Mouse (Mus musculus): ENCODE data around the gene Ankrd36. TPM values are rescaled to one million over a fixed set of nuclear protein-coding genes. Genes with fewer than 3 reads are reported as not detected.
"Not testable (repeated sequence)": the region's sequence is repeated elsewhere in the genome, so short reads cannot be mapped to it uniquely, and the experiment has no call there.

Ankrd36 gene
- polyA plus RNA-seq, 1 experiment = 0.19 TPM

DNA sequence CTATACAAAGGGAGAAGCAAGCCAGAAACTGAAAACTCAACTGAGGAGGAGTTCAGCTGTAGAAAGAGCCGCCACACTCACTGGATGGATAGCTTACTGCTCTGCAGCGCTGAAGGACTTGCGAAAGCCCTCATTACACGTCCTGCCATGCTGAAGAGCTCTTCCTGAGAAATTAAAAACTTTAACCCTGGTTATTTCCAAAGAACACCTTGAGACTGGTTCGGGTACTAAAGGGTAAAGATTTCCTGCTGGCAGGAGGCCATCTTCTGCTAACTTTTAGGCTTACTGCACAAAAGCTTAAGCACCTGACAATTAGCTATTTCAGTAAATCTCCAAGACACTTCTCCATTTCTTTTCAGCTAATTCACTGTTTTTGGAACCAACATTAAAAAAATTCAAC is 39.3 kb upstream of the Ankrd36 start:
- no peaks in the 10 kb centered on the region for H3K27me3 ChIP-seq (replicated peaks)
- TF ChIP-seq FLI1 (IDR thresholded peaks at IDR 0.05; ENCODE audit: low read length) (no peak), GATA1 (IDR thresholded peaks at IDR 0.05; ENCODE audit: borderline replicate concordance, low read length) (no peak)

DNA sequence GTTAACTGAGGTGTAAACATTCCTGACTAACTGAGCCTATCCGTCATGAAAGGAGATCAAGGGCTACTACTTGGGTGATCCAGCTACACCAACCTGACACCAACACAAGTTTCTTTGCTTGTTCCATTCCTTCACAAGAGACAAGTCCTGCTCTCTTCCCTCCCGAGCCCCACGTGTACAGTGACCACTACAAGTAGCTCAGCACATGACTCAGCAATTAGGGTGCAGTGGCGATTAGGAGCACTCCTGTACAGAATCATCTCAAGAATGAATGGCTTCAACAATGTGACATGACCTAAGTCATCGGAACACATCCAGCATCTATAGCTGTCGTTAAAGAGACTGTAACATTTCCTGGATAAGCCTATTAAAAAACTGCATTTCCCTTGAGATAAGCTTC is 38.8 kb upstream of the Ankrd36 start:
- Histone ChIP-seq H3K27me3 (replicated peaks) (no peaks in the 10 kb centered on the region), H3K9me3 (no peaks in the 10 kb centered on the region), H3K36me3 (replicated peaks; ENCODE audit: low read length) (peaks cover 96% of the 10 kb centered on the region), H3K4me1 (peaks cover 42% of the 10 kb centered on the region), H3K4me3 (replicated peaks) (peak overlapping the region; percentile 25)
- TF ChIP-seq GATA1 (IDR thresholded peaks at IDR 0.05; ENCODE audit: borderline replicate concordance, low read length) (no peak), FLI1 (IDR thresholded peaks at IDR 0.05; ENCODE audit: low read length) (no peak)

More for the DNA sequence above, 39.3 kb upstream of the Ankrd36 start:
- Histone ChIP-seq H3K4me3 (replicated peaks) (no peak overlapping the region), H3K36me3 (replicated peaks; ENCODE audit: low read length) (peaks cover 100% of the 10 kb centered on the region), H3K9me3 (no peaks in the 10 kb centered on the region), H3K4me1 (peaks cover 45% of the 10 kb centered on the region)

DNA sequence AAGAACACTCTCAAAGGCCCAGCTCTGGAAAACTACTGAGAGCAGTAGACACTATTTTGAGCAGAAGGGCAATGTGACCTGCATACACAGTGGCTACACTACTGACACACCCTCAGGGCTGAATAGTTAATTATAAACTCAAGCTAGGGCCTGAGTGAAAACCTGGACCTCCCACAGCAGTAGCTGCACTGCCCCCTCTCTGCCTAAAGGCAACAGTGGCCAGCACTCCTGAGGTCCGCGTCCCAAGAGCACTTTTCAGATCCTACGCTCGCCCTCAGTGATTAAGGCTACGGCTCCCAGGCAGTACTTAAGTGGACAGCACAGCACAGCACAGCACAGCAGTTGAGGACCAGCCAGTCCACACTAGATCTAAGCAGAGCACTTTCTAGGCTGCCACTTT is 36.4 kb upstream of the Ankrd36 start:
- Histone ChIP-seq H3K4me1 (peaks cover 38% of the 10 kb centered on the region), H3K4me3 (replicated peaks) (no peak overlapping the region), H3K36me3 (replicated peaks; ENCODE audit: low read length) (peaks cover 87% of the 10 kb centered on the region), H3K27me3 (replicated peaks) (no peaks in the 10 kb centered on the region), H3K9me3 (no peaks in the 10 kb centered on the region)
- TF ChIP-seq FLI1 (IDR thresholded peaks at IDR 0.05; ENCODE audit: low read length) (no peak), GATA1 (IDR thresholded peaks at IDR 0.05; ENCODE audit: borderline replicate concordance, low read length) (no peak)

DNA sequence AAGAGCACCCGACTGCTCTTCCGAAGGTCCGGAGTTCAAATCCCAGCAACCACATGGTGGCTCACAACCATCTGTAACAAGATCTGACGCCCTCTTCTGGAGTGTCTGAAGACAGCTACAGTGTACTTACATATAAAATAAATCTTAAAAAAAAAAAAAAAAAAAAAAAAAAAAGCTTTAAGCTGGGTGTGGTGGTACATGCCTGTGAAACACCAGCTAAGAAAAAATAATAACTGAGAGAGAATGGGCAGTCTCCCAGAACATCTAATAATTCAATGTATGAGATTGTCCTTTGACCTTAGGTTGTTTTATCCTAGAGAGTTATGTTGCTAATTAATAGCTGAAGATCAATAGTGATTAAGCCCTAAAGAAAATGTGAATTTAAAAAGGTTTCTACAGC is 32.0 kb upstream of the Ankrd36 start:
- not testable (repeated sequence) for H3K9me3 ChIP-seq; H3K4me3 ChIP-seq (replicated peaks); H3K27me3 ChIP-seq (replicated peaks)
- Histone ChIP-seq H3K36me3 (replicated peaks; ENCODE audit: low read length) (peaks cover 66% of the 10 kb centered on the region), H3K4me1 (peaks cover 41% of the 10 kb centered on the region)

DNA sequence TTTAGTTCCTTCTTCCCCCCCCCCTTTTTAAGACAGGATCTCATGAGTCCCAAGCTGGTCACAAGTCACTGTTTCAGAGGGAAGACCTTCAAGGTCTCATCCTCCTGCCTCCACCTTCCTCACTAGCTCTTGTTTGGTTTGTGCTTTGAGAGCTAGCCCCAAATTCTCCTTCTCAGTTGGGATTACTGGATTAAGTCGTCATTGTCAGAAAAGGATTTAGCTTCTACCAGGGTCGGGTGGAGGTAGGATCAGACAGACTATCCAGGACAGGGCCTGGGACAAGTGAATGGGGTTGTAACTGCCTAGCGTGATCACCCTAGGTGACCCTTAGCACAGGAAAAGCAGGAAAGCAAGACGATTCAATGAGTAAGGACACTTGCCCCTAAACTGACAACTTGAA is 29.2 kb upstream of the Ankrd36 start:
- Histone ChIP-seq H3K4me1 (peaks cover 58% of the 10 kb centered on the region), H3K4me3 (replicated peaks) (peak overlapping the region; percentile 93), H3K36me3 (replicated peaks; ENCODE audit: low read length) (peaks cover 38% of the 10 kb centered on the region), H3K27me3 (replicated peaks) (no peaks in the 10 kb centered on the region), H3K9me3 (no peaks in the 10 kb centered on the region)
- TF ChIP-seq GATA1 (IDR thresholded peaks at IDR 0.05; ENCODE audit: borderline replicate concordance, low read length) = no peak

DNA sequence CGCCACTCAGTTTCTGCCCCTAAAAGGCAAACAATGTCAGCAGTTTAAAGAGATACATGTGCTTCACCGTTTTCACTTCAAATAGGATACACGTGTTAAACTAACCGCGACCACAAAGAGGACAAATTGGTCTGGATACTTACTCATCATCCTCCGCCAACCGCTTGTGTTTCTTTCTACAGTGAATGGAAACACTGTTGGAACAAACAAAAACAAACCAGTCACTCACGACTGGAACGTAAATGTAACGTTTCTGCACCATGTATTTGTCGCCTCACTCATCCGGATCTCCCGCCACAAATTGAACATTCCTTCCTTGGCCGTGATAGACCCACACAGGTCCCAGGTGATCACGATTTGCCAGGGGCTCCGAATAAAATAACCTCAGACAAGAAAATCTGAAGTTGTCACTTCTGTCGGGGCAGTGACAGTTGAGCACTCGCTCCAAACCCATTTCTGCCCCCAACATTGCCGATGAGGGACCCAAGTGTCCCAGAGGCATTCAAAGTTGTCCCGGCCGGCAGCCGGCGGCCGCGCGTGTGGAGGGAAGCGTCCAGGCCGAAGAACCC is 28.2 kb upstream of the Ankrd36 start:
- H3K9me3 ChIP-seq = no peaks in the 10 kb centered on the region; the same call in 1 of the 2 replicates
- H3K4me3 ChIP-seq (replicated peaks) = peak overlapping the region; percentile 93
- H3K36me3 ChIP-seq (replicated peaks; ENCODE audit: low read length) = peaks cover 35% of the 10 kb centered on the region
- no peak for TF ChIP-seq FLI1 (IDR thresholded peaks at IDR 0.05; ENCODE audit: low read length)
- TF ChIP-seq GATA1 (IDR thresholded peaks at IDR 0.05; ENCODE audit: borderline replicate concordance, low read length) = no peak
- H3K27me3 ChIP-seq (replicated peaks) = no peaks in the 10 kb centered on the region
- peaks cover 68% of the 10 kb centered on the region for H3K4me1 ChIP-seq

DNA sequence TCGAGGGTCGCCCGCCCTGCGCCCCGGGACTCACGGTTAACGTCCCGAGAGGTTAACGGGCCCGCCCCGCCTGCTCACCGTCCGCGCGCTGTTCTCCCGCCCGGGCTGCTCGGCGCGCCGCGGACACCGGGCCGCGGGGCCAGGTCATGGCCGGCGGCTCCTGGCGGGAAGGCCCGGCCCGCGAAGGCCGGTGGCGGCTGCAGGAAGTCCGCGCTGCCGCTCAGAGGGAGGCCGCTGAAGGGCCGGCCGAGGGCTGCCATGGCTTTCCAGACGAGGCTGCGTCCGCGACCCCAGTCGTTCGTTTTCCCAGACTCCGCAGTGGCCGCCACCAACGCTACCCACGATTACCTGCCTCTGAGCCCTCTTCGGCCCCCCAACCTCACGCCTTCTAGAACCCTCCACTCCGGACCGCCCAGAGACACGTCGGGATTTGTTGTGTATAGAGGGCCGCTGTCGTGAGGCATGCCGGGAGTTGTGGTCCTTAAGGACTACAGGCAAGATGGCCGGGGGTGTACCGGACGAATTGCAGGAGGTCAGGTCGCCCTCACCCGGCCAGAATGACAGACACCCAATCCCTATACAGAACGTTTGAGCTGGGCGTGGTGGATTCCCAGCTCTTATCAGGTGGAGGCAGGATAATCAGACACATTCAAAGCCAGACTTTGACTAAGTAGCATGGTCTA is 27.5 kb upstream of the Ankrd36 start, which contains the start of gene Ccdc117:
Ccdc117 (minus strand) TSS at position 389 of the 683 bp plus-strand sequence.
- peaks cover 28% of the 10 kb centered on the region for H3K36me3 ChIP-seq (replicated peaks; ENCODE audit: low read length)
- peak within 1 kb of the TSS; percentile 93 for H3K4me3 ChIP-seq (replicated peaks)
- H3K27me3 ChIP-seq (replicated peaks) = no peaks in the 10 kb centered on the region
- no peaks in the 10 kb centered on the region; the same call in 1 of the 2 replicates for H3K9me3 ChIP-seq
- peaks cover 74% of the 10 kb centered on the region for H3K4me1 ChIP-seq
- TF ChIP-seq GATA1 (IDR thresholded peaks at IDR 0.05; ENCODE audit: borderline replicate concordance, low read length) = peak; percentile 45; the same call in 1 of the 3 replicates
- TF ChIP-seq FLI1 (IDR thresholded peaks at IDR 0.05; ENCODE audit: low read length) = no peak

DNA sequence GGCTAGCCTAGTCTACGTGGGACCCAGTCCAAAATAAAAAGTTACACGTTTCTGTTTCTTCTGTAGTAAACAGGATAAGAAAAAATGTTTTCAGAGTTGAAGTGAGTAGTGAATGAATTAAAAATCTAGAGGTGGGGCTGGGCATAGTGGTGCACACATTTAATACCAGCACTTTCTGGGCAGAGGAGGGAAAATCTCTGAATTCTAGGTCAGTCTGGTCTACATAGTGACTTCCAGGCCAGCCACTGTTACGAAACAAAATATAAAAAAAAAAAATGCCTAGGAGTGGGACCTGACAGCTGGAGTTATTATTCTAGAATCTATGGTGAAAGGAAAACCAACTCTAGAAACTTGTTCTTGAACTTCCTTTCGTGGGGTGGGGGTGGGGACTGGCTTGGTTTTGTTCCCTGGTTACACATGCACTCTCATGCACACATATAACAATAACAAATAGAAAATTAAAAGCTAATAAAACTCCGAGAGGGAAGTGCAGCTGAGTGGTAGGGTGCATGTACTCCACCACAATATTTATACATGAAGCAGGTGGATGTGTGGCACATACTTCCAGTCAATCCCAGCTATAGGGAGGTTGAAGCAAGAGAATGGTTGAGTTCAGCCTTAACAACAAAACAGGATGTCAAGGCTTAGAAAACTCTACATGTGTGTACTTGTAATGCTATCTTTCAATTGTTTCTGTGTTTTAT is 26.9 kb upstream of the Ankrd36 start:
- peaks cover 26% of the 10 kb centered on the region for H3K36me3 ChIP-seq (replicated peaks; ENCODE audit: low read length)
- H3K27me3 ChIP-seq (replicated peaks) = no peaks in the 10 kb centered on the region
- peak overlapping the region; percentile 93 for H3K4me3 ChIP-seq (replicated peaks)
- H3K4me1 ChIP-seq = peaks cover 74% of the 10 kb centered on the region
- H3K9me3 ChIP-seq = no peaks in the 10 kb centered on the region; the same call in 1 of the 2 replicates
- TF ChIP-seq FLI1 (IDR thresholded peaks at IDR 0.05; ENCODE audit: low read length) = no peak
- TF ChIP-seq GATA1 (IDR thresholded peaks at IDR 0.05; ENCODE audit: borderline replicate concordance, low read length) = no peak

DNA sequence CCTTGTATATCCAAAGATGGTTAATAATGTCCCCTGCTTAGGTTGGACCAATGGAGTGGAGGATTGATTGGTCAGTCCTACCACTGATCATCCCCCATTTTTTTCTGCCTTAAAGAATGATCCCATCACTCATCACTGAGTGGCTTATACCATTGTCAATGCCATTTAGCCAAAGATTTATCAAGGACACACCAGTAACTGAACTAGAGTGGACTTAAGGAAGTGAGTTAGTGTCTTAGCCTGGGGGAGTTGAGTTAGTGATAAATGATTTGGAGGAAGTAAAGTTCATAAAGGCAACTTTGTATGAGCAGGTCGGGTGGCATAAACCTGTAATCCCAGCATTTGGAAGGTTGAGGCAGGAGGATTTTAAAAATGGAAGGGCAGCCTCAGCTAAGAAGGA is 26.2 kb upstream of the Ankrd36 start:
- Histone ChIP-seq H3K4me3 (replicated peaks) (no peak overlapping the region), H3K36me3 (replicated peaks; ENCODE audit: low read length) (peaks cover 21% of the 10 kb centered on the region), H3K27me3 (replicated peaks) (no peaks in the 10 kb centered on the region), H3K9me3 (peaks cover 5% of the 10 kb centered on the region; the same call in 1 of the 2 replicates), H3K4me1 (peaks cover 73% of the 10 kb centered on the region)
- TF ChIP-seq FLI1 (IDR thresholded peaks at IDR 0.05; ENCODE audit: low read length) (no peak), GATA1 (IDR thresholded peaks at IDR 0.05; ENCODE audit: borderline replicate concordance, low read length) (no peak)

DNA sequence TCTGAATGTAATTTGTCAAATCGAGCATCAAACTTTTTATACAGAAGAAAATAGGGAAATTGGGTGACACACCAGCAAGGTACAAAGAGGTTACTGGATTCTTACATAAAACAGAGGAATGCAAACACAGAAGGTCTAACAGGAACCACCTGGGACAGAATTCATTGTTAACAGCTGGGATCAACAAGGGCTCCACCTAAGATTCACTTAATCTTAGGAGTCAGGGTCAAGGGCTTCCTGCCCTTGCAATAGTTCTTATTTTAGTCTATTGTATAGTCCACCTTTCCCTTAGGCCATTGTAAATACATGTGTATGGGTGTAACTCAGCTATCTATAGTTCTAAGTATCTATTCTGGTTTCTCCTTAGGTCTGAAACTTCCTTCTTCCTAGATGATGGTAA is 24.8 kb upstream of the Ankrd36 start:
- peaks cover 19% of the 10 kb centered on the region for H3K9me3 ChIP-seq
- H3K36me3 ChIP-seq (replicated peaks; ENCODE audit: low read length); H3K27me3 ChIP-seq (replicated peaks); H3K4me3 ChIP-seq (replicated peaks): not testable (repeated sequence)
- H3K4me1 ChIP-seq = peaks cover 59% of the 10 kb centered on the region
